Mouse (Mus musculus) lung, embryonic 14.5 days (tissue): ENCODE results near the gene Zfp36l1. TPM values are rescaled to one million over a fixed set of nuclear protein-coding genes. Genes with fewer than 3 reads are reported as not detected.
A peak's percentile ranks its signal among the peaks of the same experiment; 100 is the strongest.

Source experiments
- ATAC-seq: fragments of 200-750 bp; cut with Nextera tagmentation; 2 replicates; pipeline ENCODE4 v1.8.0; 2017; ENCODE audit warnings: mild to moderate bottlenecking, moderate TSS enrichment, moderate library complexity; ENCODE audit not compliant: insufficient read depth
- DNase-seq: peaks from one replicate; pipeline ENCODE4 v3.0.0-alpha.2; 2015
- H3K27ac ChIP-seq: fragments of 300-500 bp; sonication (generic); 2 replicates; pipeline ENCODE4 v1.5.1; 2014; ENCODE audit warnings: low read depth, mild to moderate bottlenecking, moderate library complexity
- H3K27me3 ChIP-seq: fragments of 300-500 bp; sonication (generic); 2 replicates; pipeline ENCODE4 v1.6.1; 2014; ENCODE audit warnings: low read length, control low read depth; ENCODE audit not compliant: insufficient read depth
- H3K36me3 ChIP-seq: fragments of 300-500 bp; sonication (generic); 2 replicates; pipeline ENCODE4 v1.6.1; 2014; ENCODE audit warnings: control low read depth; ENCODE audit not compliant: insufficient read depth
- H3K4me1 ChIP-seq: fragments of 300-500 bp; sonication (generic); 2 replicates; pipeline ENCODE4 v1.6.1; 2014; ENCODE audit warnings: antibody characterized with exemption, control low read depth; ENCODE audit not compliant: insufficient read depth
- H3K4me2 ChIP-seq: fragments of 300-500 bp; sonication (generic); 2 replicates; pipeline ENCODE4 v1.6.1; 2014; ENCODE audit warnings: mild to moderate bottlenecking
- H3K4me3 ChIP-seq: fragments of 300-500 bp; sonication (generic); 2 replicates; pipeline ENCODE4 v1.5.1; 2014; ENCODE audit warnings: low read depth, low read length
- H3K9ac ChIP-seq: fragments of 300-500 bp; sonication (generic); 2 replicates; pipeline ENCODE4 v1.6.1; 2014
- H3K9me3 ChIP-seq: fragments of 300-500 bp; sonication (generic); 2 replicates; pipeline ENCODE4 v1.6.1; 2016; ENCODE audit warnings: low read depth, low read length, control low read depth
- CTCF ChIP-seq: IDR thresholded peaks from 2 replicates; pipeline ENCODE4 v1.5.1; 2016; ENCODE audit warnings: antibody characterized with exemption, low read depth
- WGBS: fragments of 180-500 bp; shearing (Covaris S2); extraction: QIAGEN DNeasy Blood & Tissue Kit; methylation state at CpG from one replicate; pipeline ENCODE4 v1.1.7; 2014; 5-methylcytosine and 5-hydroxymethylcytosine counted together
- polyA plus RNA-seq: library from polyadenylated mRNA; unstranded; fragments of >200 nt; fragmentation: Nextera tagmentation; extraction: Ambion mirVana; gene quantifications from 2 replicates; pipeline ENCODE4 v1.2.1, GENCODE M21; 2014

Gene Zfp36l1
- polyA plus RNA-seq, 1 experiment from 2014 or later: 190 TPM

GRCm38 (mm10) chr12:80068016-80068415 is 44.8 kb downstream of the Zfp36l1 start:
- H3K4me1 ChIP-seq: peaks cover 15% of the 10 kb centered on the region
- H3K36me3 ChIP-seq: no peaks in the 10 kb centered on the region
- no peak overlapping the region for H3K4me2 ChIP-seq
- H3K9ac ChIP-seq: no peak overlapping the region
- no peak for DNase-seq
- no peak overlapping the region for H3K27ac ChIP-seq
- TF ChIP-seq CTCF: no peak
- H3K4me3 ChIP-seq: no peak overlapping the region
- ATAC-seq: no peak
- WGBS: 74% methylated on average over 7 of the region's 7 CpGs
- no peaks in the 10 kb centered on the region for H3K9me3 ChIP-seq
- H3K27me3 ChIP-seq: no peaks in the 10 kb centered on the region

GRCm38 (mm10) chr12:80065049-80065448 is 47.8 kb downstream of the Zfp36l1 start:
- Histone ChIP-seq H3K27me3 (no peaks in the 10 kb centered on the region), H3K4me1 (peaks cover 30% of the 10 kb centered on the region), H3K4me2 (no peak overlapping the region), H3K9ac (no peak overlapping the region), H3K27ac (no peak overlapping the region), H3K9me3 (no peaks in the 10 kb centered on the region), H3K36me3 (no peaks in the 10 kb centered on the region), H3K4me3 (no peak overlapping the region)
- TF ChIP-seq CTCF: no peak
- ATAC-seq (no peak), DNase-seq (no peak)
- 76% methylated on average over 8 of the region's 8 CpGs for WGBS

- Histone ChIP-seq H3K27me3 (no peaks in the 10 kb centered on the region), H3K4me3 (no peak overlapping the region), H3K9ac (no peak overlapping the region), H3K4me2 (no peak overlapping the region), H3K27ac (peak overlapping the region; percentile 93), H3K36me3 (no peaks in the 10 kb centered on the region), H3K9me3 (no peaks in the 10 kb centered on the region), H3K4me1 (peaks cover 37% of the 10 kb centered on the region)
- TF ChIP-seq CTCF: no peak
- ATAC-seq: no peak
- DNase-seq: no peak
- 72% methylated on average over 4 of the region's 4 CpGs for WGBS
Measured at GRCm38 (mm10) chr12:80064306-80064705, 48.5 kb downstream of the Zfp36l1 start.

- Histone ChIP-seq H3K27ac (peak overlapping the region; percentile 93), H3K9me3 (no peaks in the 10 kb centered on the region), H3K36me3 (no peaks in the 10 kb centered on the region), H3K4me2 (no peak overlapping the region), H3K4me1 (peaks cover 37% of the 10 kb centered on the region), H3K27me3 (no peaks in the 10 kb centered on the region), H3K4me3 (no peak overlapping the region), H3K9ac (no peak overlapping the region)
- ATAC-seq: no peak
- DNase-seq: no peak
- 39% methylated on average over 7 of the region's 7 CpGs for WGBS
- no peak for TF ChIP-seq CTCF
Measured at GRCm38 (mm10) chr12:80063402-80064150, 49.2 kb downstream of the Zfp36l1 start.

GRCm38 (mm10) chr12:80062410-80063401 is 50.1 kb downstream of the Zfp36l1 start:
- WGBS: 7% methylated on average over 6 of the region's 6 CpGs
- Histone ChIP-seq H3K4me3 (no peak overlapping the region), H3K9me3 (no peaks in the 10 kb centered on the region), H3K4me1 (peaks cover 37% of the 10 kb centered on the region), H3K36me3 (no peaks in the 10 kb centered on the region), H3K27me3 (no peaks in the 10 kb centered on the region), H3K4me2 (no peak overlapping the region), H3K27ac (peak overlapping the region; percentile 93), H3K9ac (0 out of 2 replicates have a peak overlapping the region, but pooled peaks have one; percentile 4)
- DNase-seq: peak; percentile 78
- peak; percentile 45 for TF ChIP-seq CTCF
- peak; percentile 84 for ATAC-seq

- Histone ChIP-seq H3K4me1 (peaks cover 37% of the 10 kb centered on the region), H3K9ac (no peak overlapping the region), H3K9me3 (no peaks in the 10 kb centered on the region), H3K27me3 (no peaks in the 10 kb centered on the region), H3K4me3 (no peak overlapping the region), H3K4me2 (no peak overlapping the region), H3K36me3 (no peaks in the 10 kb centered on the region), H3K27ac (peak overlapping the region; percentile 93)
- DNase-seq: peak; percentile 23
- peak; percentile 49 for ATAC-seq
- no peak for TF ChIP-seq CTCF
- 23% methylated on average over 5 of the region's 5 CpGs for WGBS
Measured at GRCm38 (mm10) chr12:80061810-80062209, 51.0 kb downstream of the Zfp36l1 start.

GRCm38 (mm10) chr12:80060809-80061208 is 52.0 kb downstream of the Zfp36l1 start:
- peak; percentile 35 for DNase-seq
- H3K4me2 ChIP-seq: no peak overlapping the region
- H3K36me3 ChIP-seq: no peaks in the 10 kb centered on the region
- WGBS: 21% methylated on average over 1 of the region's 1 CpGs
- no peak overlapping the region for H3K9ac ChIP-seq
- H3K4me1 ChIP-seq: peaks cover 37% of the 10 kb centered on the region
- no peak for ATAC-seq
- H3K27me3 ChIP-seq: no peaks in the 10 kb centered on the region
- no peak for TF ChIP-seq CTCF
- H3K27ac ChIP-seq: no peak overlapping the region; the same call in 1 of the 2 replicates
- no peaks in the 10 kb centered on the region for H3K9me3 ChIP-seq
- no peak overlapping the region for H3K4me3 ChIP-seq
